Mouse (Mus musculus) testis, adult 10 weeks (tissue): ENCODE data around the gene Hist1h4m. TPM values are rescaled to one million over a fixed set of nuclear protein-coding genes. Genes with fewer than 3 reads are reported as not detected.

Experiments used
- polyA plus RNA-seq: library from polyadenylated mRNA; stranded (reverse); fragments of 350-450 nt; fragmentation: Illumina TruSeq; extraction: RNeasy Lipid Tissue Mini Kit (QIAGEN cat#74804); gene quantifications from one replicate; pipeline ENCODE4 v1.2.3, GENCODE M21; 2014; ENCODE audit warnings: low read depth, low replicate concordance

Gene Hist1h4m
- polyA plus RNA-seq: not detected

DNA sequence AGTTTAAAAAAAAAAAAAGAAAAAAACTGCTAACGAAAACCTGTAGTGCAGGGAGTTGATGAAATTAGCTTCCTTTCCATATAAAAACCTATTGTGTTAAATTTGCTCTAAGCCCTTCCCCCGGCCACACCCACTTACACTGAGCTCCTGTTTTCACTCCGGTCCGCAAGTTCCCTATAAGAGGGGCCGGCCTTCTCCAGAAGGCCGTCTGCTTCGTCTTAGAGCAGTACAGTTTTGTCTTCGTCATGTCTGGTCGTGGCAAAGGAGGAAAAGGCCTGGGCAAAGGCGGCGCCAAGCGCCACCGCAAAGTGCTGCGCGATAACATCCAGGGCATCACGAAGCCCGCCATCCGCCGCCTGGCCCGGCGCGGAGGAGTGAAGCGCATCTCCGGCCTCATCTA is at the start of gene Hist1h4m:
TSS of gene Hist1h4m (plus strand) at position 208 of the 400 bp plus-strand sequence.

DNA sequence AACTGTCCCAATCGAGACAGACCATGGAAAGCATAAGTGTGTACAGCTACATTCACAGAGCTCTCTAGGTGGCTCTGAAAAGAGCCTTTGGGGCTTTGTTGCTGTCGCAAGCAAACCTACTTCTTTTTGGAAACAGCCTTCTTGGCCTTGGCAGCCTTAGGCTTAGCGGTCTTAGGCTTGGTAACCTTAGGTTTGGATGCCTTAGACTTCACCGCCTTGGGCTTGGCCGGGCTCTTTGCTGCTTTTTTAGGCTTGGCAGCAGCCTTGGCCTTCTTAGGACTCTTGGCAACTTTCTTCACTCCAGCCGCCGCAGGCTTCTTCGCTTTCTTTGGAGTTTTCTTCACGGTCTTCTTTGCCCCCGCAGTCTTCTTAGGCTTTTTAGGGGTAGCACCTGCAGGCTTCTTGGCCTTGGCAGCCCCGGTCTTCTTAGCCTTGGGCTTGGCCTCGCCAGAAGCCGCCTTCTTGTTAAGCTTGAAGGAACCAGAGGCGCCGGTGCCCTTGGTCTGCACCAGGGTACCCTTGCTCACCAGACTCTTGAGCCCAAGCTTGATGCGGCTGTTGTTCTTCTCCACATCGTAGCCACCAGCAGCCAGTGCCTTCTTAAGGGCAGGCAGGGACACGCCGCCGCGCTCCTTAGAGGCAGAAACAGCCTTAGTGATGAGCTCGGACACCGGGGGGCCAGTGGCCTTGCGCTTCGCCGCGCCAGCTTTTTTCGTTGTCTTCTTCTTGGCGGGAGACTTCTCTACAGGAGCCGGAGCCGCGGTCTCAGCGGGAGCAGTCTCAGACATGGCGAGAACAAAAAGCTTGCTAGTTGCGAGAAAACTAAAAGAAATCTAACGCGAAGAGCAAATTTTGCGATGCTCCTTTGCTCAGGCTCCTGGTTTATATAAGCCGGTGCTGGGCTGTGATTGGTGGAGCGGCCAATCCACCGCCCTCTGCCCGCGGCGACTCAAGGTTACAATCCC is 31.5 kb upstream of the Hist1h4m start, which contains the start of gene Hist1h1b:
TSS of gene Hist1h1b (minus strand) at position 859 of the 965 bp plus-strand sequence.

DNA sequence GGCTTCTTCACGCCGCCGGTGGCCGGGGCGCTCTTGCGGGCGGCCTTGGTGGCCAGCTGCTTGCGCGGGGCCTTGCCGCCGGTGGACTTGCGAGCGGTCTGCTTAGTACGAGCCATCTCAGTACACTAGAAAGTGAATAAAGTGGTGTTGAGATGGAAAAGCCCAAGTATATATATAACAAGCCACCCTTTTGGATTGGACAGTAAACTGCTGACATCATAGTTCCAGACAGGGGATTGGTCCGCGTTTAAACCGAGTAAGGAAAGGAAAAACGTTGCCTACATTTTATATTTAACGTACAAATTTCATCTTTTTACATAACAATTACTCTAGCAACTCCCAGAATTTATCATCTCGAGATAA is 28.3 kb upstream of the Hist1h4m start, which contains the start of gene Hist1h3i:
TSS of gene Hist1h3i (minus strand) at position 116 of the 363 bp plus-strand sequence.

DNA sequence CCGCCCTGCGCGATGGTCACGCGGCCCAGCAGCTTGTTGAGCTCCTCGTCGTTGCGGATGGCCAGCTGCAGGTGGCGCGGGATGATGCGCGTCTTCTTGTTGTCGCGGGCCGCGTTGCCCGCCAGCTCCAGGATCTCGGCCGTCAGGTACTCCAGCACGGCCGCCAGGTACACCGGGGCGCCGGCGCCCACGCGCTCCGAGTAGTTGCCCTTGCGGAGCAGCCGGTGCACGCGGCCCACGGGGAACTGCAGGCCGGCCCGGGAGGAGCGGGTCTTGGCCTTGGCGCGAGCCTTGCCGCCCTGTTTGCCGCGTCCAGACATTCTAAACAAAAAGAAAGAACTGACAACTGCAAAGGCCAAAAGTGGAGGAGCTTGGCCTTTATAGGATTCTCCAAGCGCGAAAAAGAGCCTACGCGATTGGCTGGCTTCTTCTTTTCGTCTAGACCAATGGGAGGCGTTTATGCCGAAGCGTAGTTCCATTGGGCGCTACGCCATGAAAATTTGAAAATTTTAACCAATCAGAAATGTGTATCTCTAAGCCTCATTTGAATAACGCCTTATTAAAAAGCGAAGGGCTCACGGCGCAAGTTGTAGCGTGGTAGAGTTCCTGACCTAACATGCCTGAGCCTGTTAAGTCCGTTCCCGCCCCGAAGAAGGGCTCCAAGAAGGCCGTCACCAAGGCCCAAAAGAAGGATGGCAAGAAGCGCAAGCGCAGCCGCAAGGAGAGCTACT is 24.5 kb upstream of the Hist1h4m start, which contains the start of the genes Hist1h2an and Hist1h2bp:
TSS of gene Hist1h2an (minus strand) at position 320 of the 731 bp plus-strand sequence.
TSS of gene Hist1h2bp (plus strand) at position 563 of the 731 bp plus-strand sequence.

DNA sequence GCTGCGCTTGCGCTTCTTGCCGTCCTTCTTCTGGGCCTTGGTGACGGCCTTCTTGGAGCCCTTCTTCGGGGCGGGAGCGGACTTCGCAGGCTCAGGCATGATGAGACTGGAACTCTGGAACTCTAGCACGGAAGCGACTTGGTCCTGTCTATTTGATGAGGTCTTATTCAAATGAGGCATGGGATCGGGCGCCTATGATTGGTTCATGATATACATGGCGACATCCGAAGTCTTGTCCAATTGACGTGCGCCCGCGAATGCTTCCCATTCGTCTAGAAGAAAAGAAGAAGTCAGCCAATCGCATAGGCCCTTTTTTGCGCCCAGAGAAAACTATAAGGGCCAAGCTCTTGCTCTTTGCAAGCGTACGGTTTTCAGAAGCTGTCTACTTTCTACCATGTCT is 1.5 kb upstream of the Hist1h4m start, which contains the start of the genes Hist1h2bq and Hist1h2ao:
TSS of gene Hist1h2bq (minus strand) at position 125 of the 400 bp plus-strand sequence.
TSS of gene Hist1h2ao (plus strand) at position 393 of the 400 bp plus-strand sequence.

DNA sequence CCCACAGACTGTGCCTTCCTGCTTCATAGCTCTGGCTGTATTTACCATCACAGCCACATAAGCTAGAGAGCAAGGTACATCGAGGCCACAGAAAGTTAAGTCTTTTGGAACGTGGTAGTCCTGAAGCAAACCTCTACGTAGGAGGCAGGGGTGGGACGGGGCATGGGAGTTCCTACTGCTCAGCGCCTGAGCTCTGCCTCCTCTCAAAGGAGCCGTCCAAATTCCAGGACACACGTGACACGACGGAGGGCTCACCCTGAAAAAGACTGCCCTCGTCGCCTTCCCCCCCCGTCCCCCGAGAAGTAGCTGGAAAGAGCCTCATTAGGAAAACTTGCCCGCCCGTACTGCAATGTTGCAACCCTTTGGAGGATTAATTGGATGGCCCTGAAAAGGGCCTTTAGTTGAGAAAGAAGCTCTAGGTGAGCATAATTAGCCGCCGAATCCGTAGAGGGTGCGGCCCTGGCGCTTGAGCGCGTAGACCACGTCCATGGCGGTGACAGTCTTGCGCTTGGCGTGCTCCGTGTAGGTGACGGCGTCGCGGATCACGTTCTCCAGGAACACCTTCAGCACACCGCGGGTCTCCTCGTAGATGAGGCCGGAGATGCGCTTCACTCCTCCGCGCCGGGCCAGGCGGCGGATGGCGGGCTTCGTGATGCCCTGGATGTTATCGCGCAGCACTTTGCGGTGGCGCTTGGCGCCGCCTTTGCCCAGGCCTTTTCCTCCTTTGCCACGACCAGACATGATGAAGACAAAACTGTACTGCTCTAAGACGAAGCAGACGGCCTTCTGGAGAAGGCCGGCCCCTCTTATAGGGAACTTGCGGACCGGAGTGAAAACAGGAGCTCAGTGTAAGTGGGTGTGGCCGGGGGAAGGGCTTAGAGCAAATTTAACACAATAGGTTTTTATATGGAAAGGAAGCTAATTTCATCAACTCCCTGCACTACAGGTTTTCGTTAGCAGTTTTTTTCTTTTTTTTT is 20.2 kb downstream of the Hist1h4m start, which contains the start of gene Hist1h4n:
TSS of gene Hist1h4n (minus strand) at position 779 of the 977 bp plus-strand sequence.

DNA sequence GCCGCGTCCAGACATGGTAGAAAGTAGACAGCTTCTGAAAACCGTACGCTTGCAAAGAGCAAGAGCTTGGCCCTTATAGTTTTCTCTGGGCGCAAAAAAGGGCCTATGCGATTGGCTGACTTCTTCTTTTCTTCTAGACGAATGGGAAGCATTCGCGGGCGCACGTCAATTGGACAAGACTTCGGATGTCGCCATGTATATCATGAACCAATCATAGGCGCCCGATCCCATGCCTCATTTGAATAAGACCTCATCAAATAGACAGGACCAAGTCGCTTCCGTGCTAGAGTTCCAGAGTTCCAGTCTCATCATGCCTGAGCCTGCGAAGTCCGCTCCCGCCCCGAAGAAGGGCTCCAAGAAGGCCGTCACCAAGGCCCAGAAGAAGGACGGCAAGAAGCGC is 21.9 kb downstream of the Hist1h4m start, which contains the start of the genes Hist1h2ap and Hist1h2br:
TSS of gene Hist1h2ap (minus strand) at position 47 of the 400 bp plus-strand sequence.
TSS of gene Hist1h2br (plus strand) at position 283 of the 400 bp plus-strand sequence.

Other genes with a start within 250 kb of the Hist1h4m start
- not detected for gene Olfr1364, start 230.0 kb upstream of the Hist1h4m start, polyA plus RNA-seq
- not detected for gene Olfr1362, start 197.7 kb upstream of the Hist1h4m start, polyA plus RNA-seq
- gene Olfr11, start 169.2 kb upstream of the Hist1h4m start, polyA plus RNA-seq: not detected
- not detected for gene Olfr1361, start 148.4 kb upstream of the Hist1h4m start, polyA plus RNA-seq
- gene Olfr1360, start 134.3 kb upstream of the Hist1h4m start, polyA plus RNA-seq: not detected
- not detected for gene Olfr1359, start 113.6 kb upstream of the Hist1h4m start, polyA plus RNA-seq
- not detected for gene Hist1h2bl, start 95.6 kb upstream of the Hist1h4m start, polyA plus RNA-seq
- gene Hist1h2ai, start 95.3 kb upstream of the Hist1h4m start, polyA plus RNA-seq: not detected
- not detected for gene Hist1h3h, start 94.1 kb upstream of the Hist1h4m start, polyA plus RNA-seq
- gene Hist1h2bm, start 89.7 kb upstream of the Hist1h4m start, polyA plus RNA-seq: not detected
- not detected for gene Hist1h4j, start 76.7 kb upstream of the Hist1h4m start, polyA plus RNA-seq
- gene Hist1h4k, start 61.2 kb upstream of the Hist1h4m start, polyA plus RNA-seq: not detected
- gene Hist1h2ak, start 57.9 kb upstream of the Hist1h4m start, polyA plus RNA-seq: not detected
- not detected for gene Hist1h2bn, start 57.6 kb upstream of the Hist1h4m start, polyA plus RNA-seq
- not detected for gene Hist1h1b, start 31.1 kb upstream of the Hist1h4m start, polyA plus RNA-seq
- gene Hist1h3i, start 28.4 kb upstream of the Hist1h4m start, polyA plus RNA-seq: not detected
- not detected for gene Hist1h2an, start 24.5 kb upstream of the Hist1h4m start, polyA plus RNA-seq
- gene Hist1h2bp, start 24.3 kb upstream of the Hist1h4m start, polyA plus RNA-seq: 27.9 TPM
- not detected for gene Hist1h2bq, start 1.5 kb upstream of the Hist1h4m start, polyA plus RNA-seq
- gene Hist1h2ao, start 1.3 kb upstream of the Hist1h4m start, polyA plus RNA-seq: not detected
- not detected for gene Hist1h4n, start 20.4 kb downstream of the Hist1h4m start, polyA plus RNA-seq
- not detected for gene Hist1h2ap, start 21.8 kb downstream of the Hist1h4m start, polyA plus RNA-seq
- 0.48 TPM for gene Hist1h2br, start 22.0 kb downstream of the Hist1h4m start, polyA plus RNA-seq
- 25.6 TPM for gene Zfp184, start 133.3 kb downstream of the Hist1h4m start, polyA plus RNA-seq
- gene Pom121l2, start 169.4 kb downstream of the Hist1h4m start, polyA plus RNA-seq: 85.0 TPM
- gene Prss16, start 198.0 kb downstream of the Hist1h4m start, polyA plus RNA-seq: 0.14 TPM
- not detected for gene Hist1h2ah, start 223.8 kb downstream of the Hist1h4m start, polyA plus RNA-seq
- not detected for gene Hist1h2bk, start 224.1 kb downstream of the Hist1h4m start, polyA plus RNA-seq
- gene Hist1h4i, start 229.6 kb downstream of the Hist1h4m start, polyA plus RNA-seq: 0.99 TPM
- not detected for gene Hist1h2ag, start 231.2 kb downstream of the Hist1h4m start, polyA plus RNA-seq
- gene Hist1h2bj, start 231.5 kb downstream of the Hist1h4m start, polyA plus RNA-seq: not detected